Mouse (Mus musculus): ENCODE results near the gene Rora.

Rora gene

GRCm38 (mm10) chr9:69125011-69125786 is 471.6 kb downstream of the Rora start:
- in situ Hi-C loops (cut with MboI, MseI), result loop anchor here in 1 of 2 experiments (10.0 kb wide), 1 partner anchor 1010 kb away; no protein-coding TSS in a partner anchor

- in situ Hi-C loops (cut with MboI, MseI), result loop anchor here in 1 of 2 experiments (10.0 kb wide), 1 partner anchor 1009 kb away; no protein-coding TSS in a partner anchor
Measured at GRCm38 (mm10) chr9:69125787-69126161, 472.2 kb downstream of the Rora start.

DNA sequence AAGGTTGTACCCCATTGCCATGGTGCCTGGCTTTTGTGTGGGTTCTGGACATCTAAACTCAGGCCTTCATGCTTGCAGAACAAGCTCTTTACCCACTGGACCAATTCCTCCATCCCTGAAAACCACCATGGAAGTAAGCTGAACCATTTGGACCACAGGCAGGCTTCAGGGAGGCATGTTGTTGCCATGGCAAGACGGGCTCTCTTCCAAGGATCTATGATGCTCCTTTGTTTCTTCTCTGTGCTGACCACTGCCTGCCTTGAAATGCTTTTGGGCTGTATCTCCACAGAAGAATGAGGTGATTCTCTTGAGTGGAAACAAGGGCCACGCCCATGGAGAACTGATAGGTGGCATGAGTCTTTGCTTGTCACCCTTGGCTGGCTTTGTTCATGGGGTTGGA is 473.0 kb downstream of the Rora start:
- in situ Hi-C loops (cut with MboI, MseI), result loop anchor here in 1 of 2 experiments (10.0 kb wide), 1 partner anchor 1008 kb away; no protein-coding TSS in a partner anchor

DNA sequence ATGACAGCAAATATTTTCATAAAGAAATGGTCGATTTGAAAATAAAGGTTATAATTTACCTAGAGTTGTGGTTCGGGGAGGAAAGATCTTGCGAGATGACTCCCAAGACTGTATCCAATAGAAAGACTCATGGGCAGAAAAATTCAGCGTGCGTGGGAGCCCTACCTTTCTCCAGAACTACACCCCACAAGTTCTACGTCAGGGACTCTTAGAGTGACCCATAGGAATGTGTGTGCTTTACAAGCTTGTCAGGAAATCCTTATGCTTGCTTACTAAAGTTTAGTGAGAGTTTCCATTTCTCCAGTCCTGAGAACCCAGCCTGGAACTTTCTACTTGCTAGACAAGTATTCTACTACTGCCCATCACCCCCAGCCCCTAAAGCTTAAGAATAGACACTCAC is 474.7 kb downstream of the Rora start:
- in situ Hi-C loops (cut with MboI, MseI), result loop anchor here in 1 of 2 experiments (10.0 kb wide), 1 partner anchor 1006 kb away; no protein-coding TSS in a partner anchor

GRCm38 (mm10) chr9:69132995-69133394 is 479.4 kb downstream of the Rora start:
- in situ Hi-C loops (cut with MboI, MseI), result no loop called here

DNA sequence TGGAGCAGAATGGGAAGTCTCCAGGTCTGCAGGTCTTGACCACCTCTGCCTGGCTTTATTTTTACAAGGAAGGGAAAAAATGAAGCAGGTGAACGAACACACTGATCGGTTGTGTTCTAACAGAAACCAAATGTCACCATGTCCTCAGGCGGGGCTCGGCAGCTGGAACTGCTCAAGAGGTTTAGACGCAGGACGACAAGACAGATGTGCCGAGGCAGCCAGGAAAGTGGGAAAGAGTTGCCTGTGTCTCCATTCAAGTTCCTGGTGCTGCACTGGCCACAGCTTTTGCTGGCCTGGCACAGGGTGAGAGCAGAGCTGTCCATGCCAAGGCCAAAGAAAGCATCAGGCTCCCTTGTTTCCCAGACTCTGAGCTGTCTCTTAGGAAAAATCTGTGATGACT is 480.1 kb downstream of the Rora start:
- in situ Hi-C loops (cut with MboI, MseI), result no loop called here

- in situ Hi-C loops (cut with MboI, MseI), result no loop called here
Measured at GRCm38 (mm10) chr9:69134604-69135003, 481.0 kb downstream of the Rora start.

DNA sequence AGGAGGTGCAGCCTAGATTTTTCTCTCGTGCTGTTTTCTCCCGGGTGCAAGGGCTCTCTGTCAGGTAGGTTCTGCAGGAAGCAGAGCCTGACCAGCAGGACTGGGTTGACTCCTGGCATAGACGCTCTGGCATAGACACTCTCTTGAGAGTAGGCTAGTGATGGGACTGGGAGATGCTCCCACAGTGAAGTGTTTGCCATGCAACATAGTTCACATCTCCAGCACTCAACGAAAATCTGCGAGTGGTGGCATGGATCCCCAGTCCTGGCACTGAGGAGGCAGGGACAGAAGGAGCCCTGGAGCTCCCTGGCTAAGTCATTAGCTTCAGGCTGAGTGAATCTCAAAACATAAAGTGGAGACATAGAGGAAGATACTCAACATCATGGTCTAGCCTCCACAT is 483.2 kb downstream of the Rora start:
- in situ Hi-C loops (cut with MboI, MseI), result no loop called here

DNA sequence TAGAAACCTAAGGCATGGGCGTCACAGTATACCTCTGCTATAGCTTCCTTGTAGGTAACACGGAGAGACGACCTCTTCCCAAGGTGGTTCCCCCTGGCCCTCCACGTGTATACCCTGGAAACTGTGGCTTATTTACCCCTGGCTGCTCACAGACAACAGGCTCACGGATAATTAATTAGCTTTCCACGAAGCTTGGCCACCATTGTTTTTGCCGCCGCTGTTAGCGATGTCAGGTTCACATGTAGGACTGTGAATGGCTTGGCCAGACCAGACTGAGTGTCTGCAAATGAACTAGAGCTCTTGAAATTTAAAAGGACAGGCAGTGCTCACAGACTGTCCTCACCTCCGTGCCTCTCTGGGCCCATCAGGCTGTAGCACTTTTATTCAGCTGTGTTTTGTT is 483.8 kb downstream of the Rora start:
- in situ Hi-C loops (cut with MboI, MseI), result no loop called here

DNA sequence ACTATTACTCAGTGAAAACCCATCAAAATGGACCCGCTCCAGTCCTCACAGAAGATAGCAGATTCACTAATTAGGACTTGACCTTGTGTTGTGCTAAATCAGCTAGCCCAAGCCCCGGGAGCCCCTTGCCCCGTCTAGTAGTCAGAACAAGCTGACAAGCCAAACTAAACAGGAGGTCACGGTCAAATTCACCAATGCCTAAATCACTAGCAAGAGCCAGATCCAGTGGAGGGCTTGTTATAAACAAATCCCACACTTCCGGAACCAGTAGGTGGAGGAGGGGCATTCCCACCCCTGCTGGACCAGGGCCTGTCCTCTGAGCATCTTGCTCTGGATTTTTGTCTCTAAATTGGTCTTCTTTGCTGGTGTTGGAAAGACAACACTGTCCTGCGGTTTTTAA is 486.6 kb downstream of the Rora start:
- in situ Hi-C loops (cut with MboI, MseI), result no loop called here

DNA sequence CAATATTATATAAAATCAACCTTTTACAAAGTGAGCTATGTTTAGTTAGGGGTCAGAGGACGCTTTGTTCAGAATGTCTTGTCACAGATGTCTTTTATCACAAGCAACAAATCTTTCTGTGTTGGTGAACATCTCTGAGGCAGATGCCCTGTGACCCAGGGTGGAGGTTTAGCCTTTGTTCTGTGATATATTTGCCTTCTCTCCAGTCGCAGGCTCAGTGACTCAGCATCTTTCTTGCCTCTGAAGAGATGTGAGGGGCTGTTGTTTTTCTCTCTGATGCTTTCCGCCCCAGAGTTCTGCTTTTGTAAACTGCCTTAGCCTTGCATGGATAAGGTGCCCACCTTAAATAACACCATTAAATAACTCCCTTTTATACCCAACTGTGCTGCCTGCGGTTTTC is 488.3 kb downstream of the Rora start:
- in situ Hi-C loops (cut with MboI, MseI), result no loop called here

GRCm38 (mm10) chr9:69146937-69147336 is 493.4 kb downstream of the Rora start:
- in situ Hi-C loops (cut with MboI, MseI), result no loop called here

- in situ Hi-C loops (cut with MboI, MseI), result loop anchor here in 1 of 2 experiments (5.0 kb wide), 2 partner anchors 38 to 78 kb away; no protein-coding TSS in a partner anchor
Measured at GRCm38 (mm10) chr9:69150224-69150623, 496.6 kb downstream of the Rora start.

- in situ Hi-C loops (cut with MboI, MseI), result loop anchor here (5.0 kb wide), 3 partner anchors 42 to 187 kb away; no protein-coding TSS in a partner anchor
Measured at GRCm38 (mm10) chr9:69154684-69155083, 501.1 kb downstream of the Rora start.

GRCm38 (mm10) chr9:69155836-69156595 is 502.4 kb downstream of the Rora start:
- in situ Hi-C loops (cut with MboI, MseI), result loop anchor here in 1 of 2 experiments (5.0 kb wide), 1 partner anchor 189 kb away; no protein-coding TSS in a partner anchor

DNA sequence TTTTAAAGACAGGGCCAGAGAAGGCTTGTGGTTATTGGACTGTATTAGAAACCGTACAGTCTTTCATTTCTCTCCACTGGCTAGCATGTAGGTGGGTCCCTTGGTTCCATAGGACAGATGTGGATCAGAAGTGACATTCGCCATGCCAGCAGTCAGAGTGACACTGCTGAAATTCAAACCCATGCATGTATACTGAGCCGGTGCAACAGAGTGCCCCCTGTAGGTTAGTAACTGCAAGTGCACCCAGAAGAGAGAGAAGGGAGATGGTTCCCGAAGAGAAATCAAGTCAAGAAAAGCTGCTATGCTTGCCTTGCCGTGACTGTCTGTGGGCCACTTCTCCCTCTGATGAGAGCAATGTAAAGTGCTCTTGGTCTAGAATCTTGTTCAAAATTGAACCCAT is 507.2 kb downstream of the Rora start:
- in situ Hi-C loops (cut with MboI, MseI), result loop anchor here (5.0 to 10.0 kb wide), 2 partner anchors 114 to 126 kb away; no protein-coding TSS in a partner anchor

GRCm38 (mm10) chr9:69164653-69165052 is 511.1 kb downstream of the Rora start:
- in situ Hi-C loops (cut with MboI, MseI), result loop anchor here (5.0 to 10.0 kb wide), 2 partner anchors 110 to 123 kb away; no protein-coding TSS in a partner anchor

- in situ Hi-C loops (cut with MboI, MseI), result loop anchor here in 1 of 2 experiments (10.0 kb wide), 1 partner anchor 110 kb away; no protein-coding TSS in a partner anchor
Measured at GRCm38 (mm10) chr9:69165096-69165836, 511.7 kb downstream of the Rora start.

DNA sequence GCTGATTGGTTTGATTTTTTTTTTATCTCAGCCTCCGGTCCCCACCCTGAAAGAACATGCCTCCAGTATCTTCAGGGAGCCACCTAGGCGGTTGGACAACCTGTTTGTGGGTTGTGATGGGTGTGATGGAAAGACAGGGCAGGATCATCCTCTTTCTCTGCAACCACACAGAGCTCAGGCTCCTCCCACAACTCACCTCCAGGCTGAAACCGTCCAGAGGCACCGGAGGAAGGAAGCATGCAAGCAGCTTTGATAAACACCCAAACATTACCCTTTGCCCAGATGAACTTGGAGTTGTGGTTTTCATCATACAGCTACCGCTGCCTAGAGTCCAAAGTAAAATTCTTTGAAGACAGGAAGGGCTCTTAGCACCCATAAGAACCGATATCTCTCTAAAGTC is 520.5 kb downstream of the Rora start:
- in situ Hi-C loops (cut with MboI, MseI), result no loop called here

DNA sequence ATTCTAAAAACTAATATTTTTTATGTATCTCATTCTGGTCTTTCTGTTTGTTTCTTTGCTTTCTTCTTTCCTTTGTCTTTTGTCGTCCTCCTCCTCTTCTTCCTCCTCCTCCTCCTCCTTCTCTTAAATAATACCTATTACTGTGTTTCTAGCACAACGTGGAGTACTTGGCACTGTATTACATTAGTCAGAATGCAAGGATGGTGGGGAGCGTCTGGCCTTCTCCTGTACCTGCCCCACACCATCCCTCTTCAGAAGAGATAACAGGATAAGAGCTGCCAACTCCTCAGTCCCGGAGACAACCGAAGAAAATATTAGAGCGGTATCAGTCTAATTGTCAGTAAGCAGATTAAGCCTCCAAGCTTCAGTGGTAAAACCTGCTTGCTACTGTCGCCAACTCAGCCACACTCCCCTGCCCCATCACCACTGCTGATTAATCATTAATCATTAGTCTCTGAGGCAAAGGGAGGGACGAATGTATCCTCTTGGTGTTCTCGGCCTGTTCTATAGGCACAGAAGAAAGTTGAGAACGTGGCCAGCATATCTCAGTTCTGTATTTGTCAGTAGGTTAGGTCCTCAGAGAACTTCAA is 521.0 kb downstream of the Rora start:
- in situ Hi-C loops (cut with MboI, MseI), result no loop called here

- in situ Hi-C loops (cut with MboI, MseI), result no loop called here
Measured at GRCm38 (mm10) chr9:69176988-69177387, 523.4 kb downstream of the Rora start.
